Mouse (Mus musculus) intestine, postnatal 0 days (tissue): Measurements from ENCODE around the gene 9530053A07Rik. TPM values are rescaled to one million over a fixed set of nuclear protein-coding genes. Genes with fewer than 3 reads are reported as not detected.

Source experiments
- ATAC-seq: fragments of 200-750 bp; cut with Nextera tagmentation; 2 replicates; pipeline ENCODE4 v1.8.0; 2017; ENCODE audit warnings: mild to moderate bottlenecking, moderate TSS enrichment, moderate library complexity
- H3K27ac ChIP-seq: fragments of 300-500 bp; sonication (generic); 2 replicates; pipeline ENCODE4 v1.5.1; 2014; ENCODE audit warnings: mild to moderate bottlenecking, low read depth, low read length, moderate library complexity
- H3K27me3 ChIP-seq: fragments of 300-500 bp; sonication (generic); replicated peaks from 2 replicates; pipeline ENCODE4 v1.6.1; 2014; ENCODE audit warnings: low read length, mixed read lengths; ENCODE audit not compliant: control insufficient read depth, insufficient read depth
- H3K36me3 ChIP-seq: fragments of 300-500 bp; sonication (generic); 2 replicates; pipeline ENCODE4 v1.6.1; 2014; ENCODE audit warnings: mild to moderate bottlenecking, moderate library complexity; ENCODE audit not compliant: control insufficient read depth, insufficient read depth
- H3K4me1 ChIP-seq: fragments of 300-500 bp; sonication (generic); replicated peaks from 2 replicates; pipeline ENCODE4 v1.6.1; 2014; ENCODE audit warnings: antibody characterized with exemption, low read length, mixed read lengths; ENCODE audit not compliant: control insufficient read depth, insufficient read depth
- H3K4me2 ChIP-seq: fragments of 300-500 bp; sonication (generic); replicated peaks from 2 replicates; pipeline ENCODE4 v1.6.1; 2014; ENCODE audit warnings: low read depth, mild to moderate bottlenecking, moderate library complexity
- H3K4me3 ChIP-seq: fragments of 300-500 bp; sonication (generic); 2 replicates; pipeline ENCODE4 v1.5.1; 2014; ENCODE audit warnings: low read depth, low read length
- H3K9ac ChIP-seq: fragments of 300-500 bp; sonication (generic); 2 replicates; pipeline ENCODE4 v1.6.1; 2014; ENCODE audit warnings: mild to moderate bottlenecking, low read depth, low read length
- H3K9me3 ChIP-seq: fragments of 300-500 bp; sonication (generic); 2 replicates; pipeline ENCODE4 v1.6.1; 2016; ENCODE audit warnings: mixed run types; ENCODE audit not compliant: control insufficient read depth
- CTCF ChIP-seq: sonication (generic); IDR thresholded peaks from 2 replicates; pipeline ENCODE4 v1.5.1; 2016; ENCODE audit warnings: low read depth, mild to moderate bottlenecking, control low read depth, antibody characterized with exemption, moderate library complexity
- whole genome bisulfite sequencing: fragments of 180-500 bp; shearing (Covaris S2); extraction: QIAGEN DNeasy Blood & Tissue Kit; methylation state at CpG from one replicate; pipeline ENCODE4 v1.1.7; 2014; 5-methylcytosine and 5-hydroxymethylcytosine counted together
- polyA plus RNA-seq: library from polyadenylated mRNA; unstranded; fragments of >200 nt; fragmentation: Nextera tagmentation; extraction: Ambion mirVana; gene quantifications from 2 replicates; pipeline ENCODE4 v1.2.1, GENCODE M21; 2015

The 9530053A07Rik gene
- polyA plus RNA-seq, 1 experiment from 2014 or later: 2.4 TPM

GRCm38 (mm10) chr7:28214142-28214541 lies 84.9 kb downstream of the 9530053A07Rik start:
- Histone ChIP-seq H3K4me2 (no peak overlapping the region), H3K4me1 (no peaks in the 10 kb centered on the region), H3K36me3 (no peaks in the 10 kb centered on the region), H3K9ac (no peak overlapping the region), H3K9me3 (no peaks in the 10 kb centered on the region), H3K27me3 (no peaks in the 10 kb centered on the region), H3K4me3 (no peak overlapping the region), H3K27ac (no peak overlapping the region)
- WGBS: 32% methylated on average over 10 of the region's 10 CpGs
- no peak for ATAC-seq
- TF ChIP-seq CTCF: peak; percentile 87

Other genes starting within 250 kb of the 9530053A07Rik start
- 3.7 and 3.9 TPM in 2 replicates for gene Zfp974, start 200.0 kb upstream of the 9530053A07Rik start, polyA plus RNA-seq
- 4.7 and 5.7 TPM in 2 replicates for gene Zfp780b, start 150.3 kb upstream of the 9530053A07Rik start, polyA plus RNA-seq
- 0.85 and 0.96 TPM in 2 replicates for gene Zfp850, start 115.4 kb upstream of the 9530053A07Rik start, polyA plus RNA-seq
- gene Psmc4, start 79.4 kb upstream of the 9530053A07Rik start, polyA plus RNA-seq: 149 and 155 TPM in 2 replicates
- gene Fcgbp, start 58.2 kb upstream of the 9530053A07Rik start, polyA plus RNA-seq: 444 and 492 TPM in 2 replicates
- gene Fbl, start 40.2 kb downstream of the 9530053A07Rik start, polyA plus RNA-seq: 60.6 and 67.1 TPM in 2 replicates
- 7.0 and 8.2 TPM in 2 replicates for gene Dyrk1b, start 50.0 kb downstream of the 9530053A07Rik start, polyA plus RNA-seq
- gene Eid2, start 138.4 kb downstream of the 9530053A07Rik start, polyA plus RNA-seq: 3.1 and 3.7 TPM in 2 replicates
- gene Eid2b, start 148.3 kb downstream of the 9530053A07Rik start, polyA plus RNA-seq: 6.8 and 7.0 TPM in 2 replicates
- 0.24 TPM in 1 of 2 replicates, not detected in the other for gene Selenov, start 161.7 kb downstream of the 9530053A07Rik start, polyA plus RNA-seq
- gene Dll3, start 172.8 kb downstream of the 9530053A07Rik start, polyA plus RNA-seq: 0.90 and 0.95 TPM in 2 replicates
- gene Timm50, start 182.6 kb downstream of the 9530053A07Rik start, polyA plus RNA-seq: 68.8 and 69.7 TPM in 2 replicates
- gene Supt5, start 209.3 kb downstream of the 9530053A07Rik start, polyA plus RNA-seq: 32.5 and 34.6 TPM in 2 replicates
- 695 and 702 TPM in 2 replicates for gene Rps16, start 221.2 kb downstream of the 9530053A07Rik start, polyA plus RNA-seq
- 10.6 and 11.9 TPM in 2 replicates for gene Plekhg2, start 243.1 kb downstream of the 9530053A07Rik start, polyA plus RNA-seq